Mouse (Mus musculus) cortical plate, adult 2 months (tissue): ENCODE results near the gene Aida.
A peak's percentile ranks its signal among the peaks of the same experiment; 100 is the strongest.

Source experiments
- CTCF ChIP-seq: fragments of 200-500 bp; IDR thresholded peaks from 2 replicates; pipeline ENCODE4 v1.5.1; 2011; ENCODE audit warnings: mild to moderate bottlenecking, control low read depth, low read length; ENCODE audit not compliant: insufficient read depth; ENCODE audit errors: extremely low read depth
- POLR2A ChIP-seq: fragments of 200-500 bp; IDR thresholded peaks from 2 replicates; pipeline ENCODE4 v1.6.1; 2011; ENCODE audit warnings: mild to moderate bottlenecking, low read length, control low read depth; ENCODE audit not compliant: insufficient read depth; ENCODE audit errors: extremely low read depth

GRCm38 (mm10) chr1:183369427-183370014 lies 73.1 kb downstream of the Aida start, which contains the start of gene Mia3:
- peak; percentile 89 for TF ChIP-seq POLR2A
- TF ChIP-seq CTCF = no peak
